ENCODE assay signal across 25 mouse cellular contexts in genomic region chr19:45180447-45180846, GRCm38 (mm10). TPM values are rescaled to one million over a fixed set of nuclear protein-coding genes. Genes with fewer than 3 reads are reported as not detected.
DNase-seq lines count a peak whose midpoint lies in the region; ATAC-seq and TF ChIP-seq lines count a peak whose summit lies in the region.
"Had no signal": no experiment of that assay in that cellular context is flagged by ENCODE, and none has a peak within 500 bp of the region (broad histone marks: within the 10 kb centered on the region; RNA-seq: fewer than 3 reads in every experiment).

No protein-coding gene starts in this region.

- dilution Hi-C loops in CH12.LX (cut with MboI; ENCODE audit: extremely low pct_ligation_motif_present, extremely low pct_unique_long_range_greater_than_20kb, low sequenced_read_pairs) = no loop called here

- 76% methylated on average over 5 of the region's 5 CpGs for WGBS in heart, embryonic 12.5 days

- TF ChIP-seq EP300 in CH12.LX (IDR thresholded peaks at IDR 0.05; ENCODE audit: low read length) (no peak), MEL (IDR thresholded peaks at IDR 0.05; ENCODE audit: low read depth in 1 of 2, low read length in 2 of 2) (no peak)

- no peak overlapping the region for H3K4me2 ChIP-seq in heart, embryonic 12.5 days
- H3K4me2 ChIP-seq in CH12.LX (ENCODE audit: insufficient read depth, low read depth, poor library complexity, severe bottlenecking) = no peak overlapping the region

- H3K9ac ChIP-seq in heart, embryonic 12.5 days = no peak overlapping the region
- H3K9ac ChIP-seq in CH12.LX (ENCODE audit: insufficient read depth, low read depth) (no peak overlapping the region), MEL (ENCODE audit: control insufficient read depth, low read depth, low read length, poor library complexity, severe bottlenecking) (no peak overlapping the region)

- H3K27me3 ChIP-seq in heart, embryonic 12.5 days (replicated peaks) = no peaks in the 10 kb centered on the region
- no peaks in the 10 kb centered on the region for H3K27me3 ChIP-seq in CH12.LX (replicated peaks)
- H3K27me3 ChIP-seq in MEL (ENCODE audit: control insufficient read depth in 1 of 2, insufficient read depth in 2 of 2, low read length in 2 of 2) = no peaks in the 10 kb centered on the region

- H3K36me3 ChIP-seq in heart, embryonic 12.5 days = no peaks in the 10 kb centered on the region
- no peaks in the 10 kb centered on the region for H3K36me3 ChIP-seq in CH12.LX (replicated peaks in 1 of 2; ENCODE audit: control insufficient read depth in 1 of 2, insufficient read depth in 1 of 2, low read length in 1 of 2)
- H3K36me3 ChIP-seq in MEL (ENCODE audit: control insufficient read depth in 1 of 2, insufficient read depth in 2 of 2, low read length in 2 of 2) = no peaks in the 10 kb centered on the region
- H3K36me3 ChIP-seq: G1E had no signal

- TF ChIP-seq CTCF in CH12.LX (conservative IDR thresholded peaks at IDR 0.05 in 1 of 2, IDR thresholded peaks at IDR 0.05 in 1 of 2; ENCODE audit: low read depth in 2 of 2, low read length in 2 of 2) (no peak), MEL (IDR thresholded peaks at IDR 0.05 in 2 of 3, conservative IDR thresholded peaks at IDR 0.05 in 1 of 3; ENCODE audit: control insufficient read depth in 1 of 3, insufficient read depth in 1 of 3, low read depth in 2 of 3, low read length in 3 of 3, poor library complexity in 1 of 3, severe bottlenecking in 1 of 3) (no peak)

- TF ChIP-seq POLR2A in CH12.LX (IDR thresholded peaks at IDR 0.05; ENCODE audit: low read depth, low read length) = no peak
- no peak for TF ChIP-seq POLR2A in MEL (IDR thresholded peaks at IDR 0.05; ENCODE audit: control insufficient read depth in 1 of 2, insufficient read depth in 1 of 2, low read depth in 1 of 2, low read length in 2 of 2, poor library complexity in 1 of 2)

- H3K27ac ChIP-seq in heart, embryonic 12.5 days (ENCODE audit: poor library complexity, severe bottlenecking) = no peak overlapping the region
- H3K27ac ChIP-seq in CH12.LX (ENCODE audit: insufficient read depth, low read depth) = no peak overlapping the region
- no peak overlapping the region for H3K27ac ChIP-seq in MEL (ENCODE audit: control insufficient read depth, low read depth, low read length)

- in situ Hi-C loops in CH12.LX (cut with MboI; ENCODE audit: low pct_ligation_motif_present, low pct_unique_long_range_greater_than_20kb, low sequenced_read_pairs) = no loop called here

- TF ChIP-seq RAD21 in CH12.LX (IDR thresholded peaks at IDR 0.05; ENCODE audit: low read depth, low read length) = no peak
- no peak for TF ChIP-seq RAD21 in MEL (IDR thresholded peaks at IDR 0.05; ENCODE audit: low read depth, low read length)

- DNase-seq in heart, adult 11 months = peak; percentile 23
- no peak for DNase-seq in CH12.LX (ENCODE audit: extremely low read depth)
- DNase-seq in MEL (ENCODE audit: low read depth, low spot score) = no peak
- DNase-seq in lung, adult 18-20 months = no peak
- DNase-seq: adrenal gland, adult 2 months; adrenal gland, adult 8-10 months; adrenal gland, postnatal 10 days; adrenal gland, postnatal 14 days; adrenal gland, postnatal 25 days; adrenal gland, postnatal 36 days; B cell, adult 2 months; cerebellum, adult 11 months; cerebellum, adult 11-12 months; cerebellum, adult 18-20 months; cerebellum, adult 2 months; cerebellum, adult 8-10 months had no signal

- no peak for ATAC-seq in heart, embryonic 12.5 days (ENCODE audit: insufficient number of reproducible peaks, low FRiP score)
- no peak for ATAC-seq in megakaryocyte-erythroid progenitor cell, adult 5-6 weeks (replicated peaks; ENCODE audit: low FRiP score, low TSS enrichment, poor library complexity, severe bottlenecking)
- ATAC-seq: activated CD4-positive, CD25-positive, alpha-beta regulatory T cell, adult 4 months; CD4-positive, CD25-positive, alpha-beta regulatory T cell, adult 4 months; Patski had no signal

- H3K79me2 ChIP-seq in CH12.LX (replicated peaks; ENCODE audit: control insufficient read depth, extremely low read depth, insufficient read depth, poor library complexity, severe bottlenecking) (no peaks in the 10 kb centered on the region), MEL (ENCODE audit: control insufficient read depth, insufficient read depth, low read length, poor library complexity) (no peaks in the 10 kb centered on the region)

- H3K4me1 ChIP-seq in heart, embryonic 12.5 days (replicated peaks) = peaks cover 4% of the 10 kb centered on the region
- peaks cover 12 to 15% of the 10 kb centered on the region in 2 experiments for H3K4me1 ChIP-seq in CH12.LX (ENCODE audit: control insufficient read depth in 1 of 2, insufficient read depth in 2 of 2)
- H3K4me1 ChIP-seq in MEL (ENCODE audit: control insufficient read depth in 1 of 2, insufficient read depth in 2 of 2, low read length in 2 of 2) = peaks cover 0 to 13% of the 10 kb centered on the region in 2 experiments; a peak in 2 of 4 replicates

- no peak overlapping the region for H3K4me3 ChIP-seq in heart, embryonic 12.5 days
- H3K4me3 ChIP-seq in CH12.LX (replicated peaks in 1 of 3; ENCODE audit: low read depth in 2 of 3, low read length in 2 of 3, poor library complexity in 1 of 3) = no peak overlapping the region
- H3K4me3 ChIP-seq in MEL (ENCODE audit: control insufficient read depth in 1 of 2, insufficient read depth in 1 of 2, low read depth in 2 of 2, low read length in 2 of 2) = no peak overlapping the region

- H3K9me3 ChIP-seq in heart, embryonic 12.5 days (replicated peaks) = 0 out of 2 replicates have a peak, but pooled peaks cover 3% of the 10 kb centered on the region
- H3K9me3 ChIP-seq in CH12.LX (replicated peaks; ENCODE audit: low read length) = peaks cover 2% of the 10 kb centered on the region
- no peaks in the 10 kb centered on the region for H3K9me3 ChIP-seq in MEL (replicated peaks; ENCODE audit: insufficient read depth, low read length)
- H3K9me3 ChIP-seq: G1E had no signal

TF ChIP-seq in CH12.LX, 34 proteins besides CTCF, POLR2A, EP300 and RAD21:
- TF ChIP-seq MXI1 (IDR thresholded peaks at IDR 0.05; ENCODE audit: low read depth, low read length) (no peak), ZKSCAN1 (IDR thresholded peaks at IDR 0.05; ENCODE audit: borderline replicate concordance, low read depth, low read length) (peak; percentile 90), HCFC1 (IDR thresholded peaks at IDR 0.05; ENCODE audit: low read depth, low read length) (no peak)

TF ChIP-seq in MEL, 35 proteins besides CTCF, POLR2A, EP300 and RAD21:
- TF ChIP-seq ZKSCAN1 (IDR thresholded peaks at IDR 0.05; ENCODE audit: low read depth, low read length) (peak; percentile 100), NELFE (IDR thresholded peaks at IDR 0.05; ENCODE audit: low read depth, low read length) (no peak)

RNA-seq across cellular contexts. Expression of gene Tlx1, which starts 30.0 kb away (rescaled TPM):
- polyA plus RNA-seq in heart, embryonic 12.5 days (2016; fragmentation: Nextera tagmentation; extraction: Ambion mirVana) = 0.40 and 0.50 TPM in 2 replicates
- total RNA-seq in CH12.LX (2012; rRNA removed) (not detected in 2 replicates), CH12.LX (2014; rRNA removed) (not detected in 2 replicates), MEL (2012; rRNA removed) (not detected in 2 replicates)
- polyA plus RNA-seq in CH12.LX (2012; ENCODE audit: insufficient read length, low read depth) (not detected in 2 replicates), MEL (2012; ENCODE audit: insufficient read depth in 1 of 2, insufficient read length in 2 of 2, low read depth in 1 of 2, low replicate concordance in 2 of 2, missing spikeins in 1 of 2) (not detected)
- not detected in 2 replicates for total RNA-seq in megakaryocyte-erythroid progenitor cell, adult 5-6 weeks (2014; fragmentation: Nextera tagmentation)
- total RNA-seq in megakaryocyte-erythroid progenitor cell, adult 5-6 weeks (2017) = not detected in 2 replicates
- total RNA-seq: adrenal gland, adult 18-20 months; adrenal gland, adult 2 months; adrenal gland, adult 8-10 months; adrenal gland, postnatal 25 days; adrenal gland, postnatal 36 days; adrenal gland, postnatal 4 days had no signal
- polyA plus RNA-seq: activated CD4-positive, CD25-positive, alpha-beta regulatory T cell, adult 4 months; adrenal gland, adult 2 months; C2C12; CD4-positive, CD25-positive, alpha-beta regulatory T cell, adult 4 months; G1E; Patski had no signal

RNA-seq across cellular contexts. Expression of gene Lbx1, which starts 55.2 kb away (rescaled TPM):
- not detected in 2 replicates for polyA plus RNA-seq in heart, embryonic 12.5 days (2016; fragmentation: Nextera tagmentation; extraction: Ambion mirVana)
- total RNA-seq in CH12.LX (2012; rRNA removed) (not detected in 2 replicates), CH12.LX (2014; rRNA removed) (not detected in 2 replicates), MEL (2012; rRNA removed) (not detected in 2 replicates)
- polyA plus RNA-seq in CH12.LX (2012; ENCODE audit: insufficient read length, low read depth) (not detected in 2 replicates), MEL (2012; ENCODE audit: insufficient read depth in 1 of 2, insufficient read length in 2 of 2, low read depth in 1 of 2, low replicate concordance in 2 of 2, missing spikeins in 1 of 2) (not detected)
- not detected in 2 replicates for total RNA-seq in megakaryocyte-erythroid progenitor cell, adult 5-6 weeks (2014; fragmentation: Nextera tagmentation)
- total RNA-seq in megakaryocyte-erythroid progenitor cell, adult 5-6 weeks (2017) = not detected in 2 replicates
- total RNA-seq: adrenal gland, adult 8-10 months; adrenal gland, postnatal 14 days; adrenal gland, postnatal 25 days; G1E had no signal
- polyA plus RNA-seq: activated CD4-positive, CD25-positive, alpha-beta regulatory T cell, adult 4 months; adrenal gland, adult 2 months; CD4-positive, CD25-positive, alpha-beta regulatory T cell, adult 4 months; G1E; Patski had no signal
